Mouse (Mus musculus): ENCODE data around the gene B4galt5.

DNA sequence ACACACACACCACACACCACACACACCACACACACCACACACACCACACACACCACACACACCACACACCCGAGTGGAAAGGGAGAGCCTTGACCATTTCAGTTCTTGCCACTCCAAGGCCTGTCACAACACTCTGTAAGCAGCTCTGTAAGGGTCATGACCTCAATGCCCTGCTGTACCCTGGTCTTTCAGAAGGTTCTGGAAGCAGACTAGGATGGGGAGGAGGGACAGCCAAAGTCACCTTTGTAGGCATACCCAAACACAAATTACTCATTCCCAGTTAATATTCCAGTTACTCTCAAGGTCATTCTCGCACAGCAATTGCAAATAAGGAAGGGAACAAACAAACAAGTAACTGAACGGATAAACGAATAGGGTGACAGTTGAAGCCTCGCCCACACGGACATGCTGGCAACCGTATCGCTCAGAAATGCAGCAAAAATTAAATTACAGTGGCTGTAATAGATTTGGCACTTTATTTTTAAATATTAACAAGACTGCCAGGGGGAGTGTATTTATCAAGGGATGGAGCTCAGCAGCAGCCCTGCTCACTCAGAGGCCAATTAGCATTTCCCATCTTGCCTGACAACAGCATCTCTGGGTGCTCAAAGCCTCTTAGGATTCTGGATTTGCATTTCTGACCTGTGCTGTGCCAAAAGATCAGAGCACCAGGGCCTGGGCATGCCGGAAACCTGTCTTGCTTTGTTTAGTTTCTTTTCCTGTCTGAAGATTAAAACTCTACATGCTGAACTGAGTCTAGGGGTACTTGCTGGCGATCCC is 24.6 kb downstream of the B4galt5 start:
- TF ChIP-seq CTCF (IDR thresholded peaks at IDR 0.05; ENCODE audit: low read depth, low read length) (no peak), POLR2A (IDR thresholded peaks at IDR 0.05; ENCODE audit: borderline replicate concordance, low read depth, low read length) (no peak)
